Mouse (Mus musculus): ENCODE measurements around the gene Topbp1.
"Not testable (repeated sequence)": the region's sequence is repeated elsewhere in the genome, so short reads cannot be mapped to it uniquely, and the experiment has no call there.

Topbp1 gene

DNA sequence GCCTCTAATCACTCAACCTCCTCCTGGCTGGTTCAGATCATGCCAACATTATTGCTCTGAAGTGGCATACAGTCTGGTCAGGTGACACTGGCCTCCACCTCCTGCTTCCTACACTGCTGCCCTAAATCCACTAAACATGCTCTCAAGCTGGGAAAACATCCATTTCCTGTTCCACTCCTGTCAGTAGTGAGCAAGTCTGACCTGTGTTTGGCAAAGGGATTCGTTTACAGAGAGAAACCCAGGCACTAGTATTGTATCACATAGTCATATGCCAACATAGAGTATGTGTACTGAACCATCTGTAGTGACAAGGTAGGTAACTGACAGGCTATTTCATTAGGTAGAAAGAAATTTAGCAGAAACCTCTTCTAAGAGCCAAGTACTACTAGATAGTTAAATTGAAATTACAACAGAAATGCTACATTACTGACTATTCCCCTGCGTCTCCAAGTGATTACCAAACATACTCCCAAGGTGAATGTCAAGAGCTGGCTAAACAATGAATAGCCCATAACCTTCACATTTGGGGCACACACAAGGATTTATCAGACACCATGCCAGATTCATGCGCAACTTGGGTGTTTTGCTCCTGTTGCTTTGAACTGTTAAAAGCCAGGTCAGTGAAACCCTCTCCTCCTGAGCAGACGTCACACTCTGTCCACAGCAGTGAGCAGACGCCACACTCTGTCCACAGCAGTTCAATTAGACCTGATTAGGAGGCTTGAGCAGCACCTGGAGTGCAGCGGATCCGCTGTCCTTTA, 48.7 kb downstream of the Topbp1 start:
- DNase-seq (ENCODE audit: low spot score): not testable (repeated sequence)

DNA sequence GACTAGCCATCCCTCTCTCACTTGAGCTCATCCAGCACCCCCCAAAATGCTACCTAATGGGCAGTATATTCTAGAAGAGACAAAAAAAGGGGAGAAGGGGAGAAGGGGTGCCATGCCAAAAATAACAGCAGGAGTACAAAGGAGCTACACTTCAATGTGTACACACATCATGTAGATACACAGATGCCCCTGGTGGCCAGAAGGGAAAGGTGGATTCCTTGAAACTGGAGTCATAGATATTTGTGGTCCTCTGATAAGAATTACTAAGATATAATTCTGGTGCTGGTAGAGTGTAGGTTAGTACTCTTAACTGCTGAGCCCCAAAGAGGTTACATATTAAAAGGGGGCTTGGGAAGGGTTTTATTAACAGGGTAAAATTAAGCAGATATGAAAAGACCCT, 52.9 kb downstream of the Topbp1 start:
- DNase-seq (ENCODE audit: low spot score): no peak

DNA sequence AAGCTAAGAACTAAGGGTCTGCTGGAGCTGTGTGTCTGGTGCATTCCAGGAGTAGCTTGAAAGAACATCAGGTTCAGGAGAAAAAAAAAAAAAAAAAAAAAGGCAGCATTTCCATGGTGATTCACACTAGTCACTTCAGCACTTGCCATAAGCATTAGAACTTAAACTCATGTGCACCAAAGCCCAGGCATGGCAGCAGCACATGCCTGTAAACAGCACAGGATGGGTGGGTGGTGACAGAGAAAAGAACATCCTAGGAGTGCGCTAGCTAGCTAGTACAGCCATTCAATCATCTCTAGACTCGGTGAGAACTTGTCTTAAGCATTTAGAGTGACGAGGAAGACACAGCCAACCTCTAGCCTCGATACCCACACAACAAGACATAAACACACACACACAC, 53.5 kb downstream of the Topbp1 start:
- no peak for DNase-seq (ENCODE audit: low spot score)

GRCm38 (mm10) chr9:103360642-103361041, 55.6 kb downstream of the Topbp1 start:
- DNase-seq (ENCODE audit: low spot score): no peak

GRCm38 (mm10) chr9:103363088-103363487, 58.1 kb downstream of the Topbp1 start:
- DNase-seq (ENCODE audit: low spot score): no peak

GRCm38 (mm10) chr9:103363730-103364417, 58.9 kb downstream of the Topbp1 start:
- peak; percentile 22 for DNase-seq (ENCODE audit: low spot score)

DNA sequence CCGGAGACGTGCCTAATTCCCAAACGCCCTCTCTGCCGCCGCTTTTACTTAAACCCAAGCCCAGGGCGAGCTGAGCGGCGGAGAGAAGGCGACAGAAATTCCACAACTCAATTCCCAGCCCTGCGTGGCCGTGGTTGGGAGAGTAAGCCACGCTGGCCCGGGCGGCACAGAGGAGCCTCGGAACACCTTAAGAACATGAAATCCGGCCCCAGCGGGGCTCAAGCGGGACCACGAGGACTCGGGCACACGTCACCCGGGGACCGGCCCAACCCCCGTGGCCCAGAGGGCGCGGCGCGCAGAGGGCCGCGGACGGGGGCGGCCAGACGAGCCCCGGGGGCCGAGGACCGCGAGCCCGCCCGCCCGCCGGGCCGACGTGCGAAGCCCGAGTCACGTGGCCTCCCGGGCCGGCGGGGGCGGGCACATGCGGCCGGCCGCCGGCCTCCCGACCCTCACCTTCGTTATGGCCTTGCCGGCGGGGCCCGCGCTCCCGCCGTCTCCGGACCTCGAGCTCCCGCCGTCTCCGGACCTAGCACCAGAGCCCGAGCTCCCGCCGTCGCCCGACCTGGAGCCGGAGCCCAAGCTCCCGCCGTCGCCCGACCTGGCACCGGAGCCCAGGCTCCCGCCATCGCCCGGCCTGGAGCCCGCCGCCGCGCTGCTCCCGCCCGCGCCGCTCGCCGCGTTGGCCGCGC, 59.7 kb downstream of the Topbp1 start:
- DNase-seq (ENCODE audit: low spot score): peak; percentile 44

- peak; percentile 99 for DNase-seq (ENCODE audit: low spot score)
These were observed 60.6 kb downstream of the Topbp1 start, which contains the start of gene Cdv3 for GRCm38 (mm10) chr9:103365290-103366247. Cdv3 (minus strand) TSS chr9:103365840.

DNA sequence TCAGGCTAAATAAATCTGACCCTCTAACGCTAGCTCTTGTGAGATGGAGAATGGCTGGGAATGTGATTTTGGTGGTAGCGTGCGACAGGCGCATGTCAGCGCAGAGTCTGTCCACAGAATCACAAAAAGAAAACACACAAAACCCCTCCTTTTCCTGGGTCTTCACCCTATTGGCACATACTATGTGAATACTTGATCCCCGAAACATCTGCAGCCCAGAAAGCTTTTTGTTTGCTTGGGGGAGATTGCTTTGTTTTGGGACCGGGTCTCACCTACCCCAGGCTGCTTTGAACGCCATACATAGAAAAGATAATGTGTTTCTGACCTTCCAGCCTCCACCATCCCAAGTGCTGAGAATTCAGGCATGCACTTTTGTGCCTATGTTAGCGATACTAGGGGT, 61.3 kb downstream of the Topbp1 start:
- DNase-seq (ENCODE audit: low spot score): no peak

- DNase-seq (ENCODE audit: low spot score): no peak
These were observed 64.9 kb downstream of the Topbp1 start for GRCm38 (mm10) chr9:103369951-103370350.

GRCm38 (mm10) chr9:103372271-103373010, 67.4 kb downstream of the Topbp1 start:
- no peak for DNase-seq (ENCODE audit: low spot score)

- DNase-seq (ENCODE audit: low spot score): no peak
These were observed 71.6 kb downstream of the Topbp1 start for GRCm38 (mm10) chr9:103376346-103377320.

DNA sequence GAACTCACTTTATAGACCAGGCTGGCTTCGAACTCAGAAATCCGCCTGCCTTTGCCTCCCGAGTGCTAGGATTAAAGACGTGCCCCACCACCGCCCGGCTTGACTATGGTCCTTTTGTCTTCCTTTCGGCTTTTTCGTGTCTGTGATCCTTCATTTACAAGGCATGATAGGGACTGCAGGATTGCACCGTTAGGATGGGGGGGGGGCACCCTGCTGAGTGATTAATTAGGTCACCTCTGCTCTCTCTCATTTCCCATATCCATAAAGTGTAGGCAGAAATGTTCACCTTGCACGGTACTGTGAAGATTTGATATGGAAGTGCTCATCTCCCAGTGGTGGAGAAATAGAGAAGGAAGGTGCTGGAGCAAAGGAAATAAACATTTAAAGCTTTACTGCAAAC, 73.7 kb downstream of the Topbp1 start:
- DNase-seq (ENCODE audit: low spot score): no peak

DNA sequence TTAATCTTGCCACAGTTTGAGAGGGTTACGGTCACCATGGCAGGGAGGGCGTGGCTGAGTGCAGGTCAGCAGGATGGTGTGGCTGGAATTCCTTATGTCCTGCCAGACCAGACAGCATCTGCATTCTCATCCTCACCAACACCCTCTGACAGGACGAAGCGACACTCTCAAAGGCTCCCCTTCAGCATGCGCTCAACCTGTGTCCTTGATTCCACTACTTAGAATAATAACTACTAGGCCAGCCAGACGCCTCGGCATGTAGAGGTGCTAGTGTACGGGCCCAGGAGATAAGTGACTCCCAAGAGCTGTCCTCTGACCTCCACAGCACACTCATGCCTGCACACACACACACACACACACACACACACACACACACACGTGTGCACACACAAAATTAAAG, 74.2 kb downstream of the Topbp1 start:
- no peak for DNase-seq (ENCODE audit: low spot score)

DNA sequence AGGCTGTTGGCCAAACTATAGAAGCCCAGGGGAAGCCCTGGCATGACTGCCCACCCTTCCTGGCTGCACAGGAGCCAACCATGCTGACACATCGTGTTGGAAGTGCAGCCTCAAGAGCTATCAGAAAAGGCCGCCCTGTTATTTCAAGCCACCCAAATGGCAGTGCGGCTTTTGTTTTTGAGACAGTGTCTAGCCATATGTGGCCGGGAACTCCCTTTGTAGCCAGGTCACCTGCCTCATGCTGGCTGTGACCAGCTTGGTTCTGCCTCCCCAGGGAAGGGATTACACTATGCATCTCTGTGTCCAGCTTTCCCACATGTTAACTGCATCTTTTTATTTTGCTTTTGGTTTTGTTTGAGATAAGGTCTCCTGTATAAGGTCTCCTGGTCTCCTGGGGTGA, 75.6 kb downstream of the Topbp1 start:
- DNase-seq (ENCODE audit: low spot score): no peak

DNA sequence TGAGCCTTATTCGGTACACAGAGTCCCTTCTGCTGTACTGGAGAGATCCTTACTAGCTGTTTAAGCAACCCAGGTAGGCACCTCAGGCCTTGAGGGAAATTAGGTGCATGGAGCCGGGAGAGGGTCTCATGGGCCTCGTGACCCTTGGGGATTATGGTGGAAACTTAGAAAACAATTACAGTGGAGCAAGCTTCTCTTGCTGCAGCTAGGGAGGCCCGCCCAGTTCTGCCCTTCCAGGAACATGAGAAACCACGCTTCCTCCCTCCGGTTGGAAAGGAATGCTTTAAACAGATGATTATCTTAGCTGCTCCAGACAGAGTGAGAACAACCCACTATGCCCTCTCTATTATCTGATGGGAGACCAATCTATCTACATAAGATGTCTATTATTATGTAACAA, 78.0 kb downstream of the Topbp1 start:
- no peak for DNase-seq (ENCODE audit: low spot score)

DNA sequence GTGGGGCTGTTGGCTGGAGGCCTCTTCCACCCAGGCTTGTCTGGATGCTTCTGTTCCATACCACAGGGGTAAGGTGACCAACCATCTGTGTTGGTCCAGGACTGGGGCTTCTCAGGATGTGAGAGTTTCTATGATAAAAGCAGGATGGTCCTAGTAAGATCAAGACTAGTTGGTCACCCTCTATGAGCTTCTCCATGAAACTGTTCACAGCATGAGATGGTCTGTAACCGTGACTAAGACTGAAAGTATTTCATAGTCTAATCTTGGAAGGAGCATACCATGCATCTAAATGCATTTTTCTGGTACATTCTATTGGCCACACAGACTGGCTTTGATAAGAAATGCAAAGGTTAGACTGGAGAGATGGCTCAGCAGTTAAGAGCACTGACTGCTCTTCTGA, 78.6 kb downstream of the Topbp1 start:
- DNase-seq (ENCODE audit: low spot score): no peak

- DNase-seq (ENCODE audit: low spot score): no peak
These were observed 79.3 kb downstream of the Topbp1 start for GRCm38 (mm10) chr9:103384141-103384796.

- DNase-seq (ENCODE audit: low spot score): no peak
These were observed 80.6 kb downstream of the Topbp1 start for GRCm38 (mm10) chr9:103385600-103385999.

Data from layer of hippocampus, adult 11-12 months (tissue).